Mouse (Mus musculus) limb, embryonic 13.5 days (tissue): ENCODE measurements at regions not wholly inside any gene's neighbourhood (a gene's known extent, or its start where the extent isn't known, plus 50 kb on each side); places are given as distances from the start of the nearest gene placed in this dataset.
A peak's percentile ranks its signal among the peaks of the same experiment; 100 is the strongest.

Experiments
- ATAC-seq: fragments of 200-750 bp; cut with Nextera tagmentation; 2 replicates; pipeline ENCODE4 v1.8.0; 2017; ENCODE audit warnings: low read depth, moderate number of reproducible peaks, moderate TSS enrichment; ENCODE audit not compliant: low FRiP score
- H3K27ac ChIP-seq: fragments of 300-500 bp; sonication (generic); 2 replicates; pipeline ENCODE4 v1.5.1; 2015; ENCODE audit warnings: inconsistent platforms, mild to moderate bottlenecking, moderate library complexity
- H3K27me3 ChIP-seq: fragments of 300-500 bp; sonication (generic); 2 replicates; pipeline ENCODE4 v1.6.1; 2015; ENCODE audit warnings: mild to moderate bottlenecking, inconsistent platforms
- H3K36me3 ChIP-seq: fragments of 300-500 bp; sonication (generic); 2 replicates; pipeline ENCODE4 v1.6.1; 2015; ENCODE audit warnings: inconsistent platforms, mild to moderate bottlenecking, moderate library complexity
- H3K4me1 ChIP-seq: fragments of 300-500 bp; sonication (generic); 2 replicates; pipeline ENCODE4 v1.6.1; 2015; ENCODE audit warnings: inconsistent platforms
- H3K4me2 ChIP-seq: fragments of 300-500 bp; sonication (generic); replicated peaks from 2 replicates; pipeline ENCODE4 v1.6.1; 2015; ENCODE audit warnings: inconsistent platforms, mild to moderate bottlenecking, moderate library complexity
- H3K4me3 ChIP-seq: fragments of 300-500 bp; sonication (generic); 2 replicates; pipeline ENCODE4 v1.5.1; 2015; ENCODE audit warnings: moderate library complexity, mild to moderate bottlenecking, inconsistent platforms
- H3K9ac ChIP-seq: fragments of 300-500 bp; sonication (generic); 2 replicates; pipeline ENCODE4 v1.6.1; 2015; ENCODE audit warnings: mild to moderate bottlenecking, inconsistent platforms
- H3K9me3 ChIP-seq: fragments of 300-500 bp; sonication (generic); 2 replicates; pipeline ENCODE4 v1.6.1; 2016; ENCODE audit warnings: inconsistent platforms
- WGBS: fragments of 180-500 bp; shearing (Covaris S2); methylation state at CpG from one replicate; pipeline ENCODE4 v1.1.7; 2015; 5-methylcytosine and 5-hydroxymethylcytosine counted together

GRCm38 (mm10) chr2:117759491-117760013 is 352.1 kb upstream of the Thbs1 start:
- Histone ChIP-seq H3K27me3 (no peaks in the 10 kb centered on the region), H3K27ac (no peak overlapping the region), H3K4me1 (no peaks in the 10 kb centered on the region), H3K9me3 (no peaks in the 10 kb centered on the region), H3K9ac (no peak overlapping the region), H3K36me3 (no peaks in the 10 kb centered on the region), H3K4me2 (no peak overlapping the region), H3K4me3 (no peak overlapping the region)
- WGBS, result 62% methylated on average over 1 of the region's 1 CpGs
- no peak for ATAC-seq

GRCm38 (mm10) chr2:117763631-117764030 is 348.0 kb upstream of the Thbs1 start:
- H3K4me3 ChIP-seq, result no peak overlapping the region

GRCm38 (mm10) chr2:117765572-117765971 is 346.1 kb upstream of the Thbs1 start:
- no peak overlapping the region for H3K27ac ChIP-seq
- ATAC-seq, result no peak
- no peaks in the 10 kb centered on the region for H3K4me1 ChIP-seq
- no peaks in the 10 kb centered on the region for H3K9me3 ChIP-seq
- no peaks in the 10 kb centered on the region for H3K36me3 ChIP-seq
- 60% methylated on average over 5 of the region's 5 CpGs for WGBS
- no peak overlapping the region for H3K9ac ChIP-seq
- no peak overlapping the region for H3K4me3 ChIP-seq
- H3K4me2 ChIP-seq, result no peak overlapping the region
- no peaks in the 10 kb centered on the region for H3K27me3 ChIP-seq

More at GRCm38 (mm10) chr2:117763631-117764030, 348.0 kb upstream of the Thbs1 start:
- no peaks in the 10 kb centered on the region for H3K27me3 ChIP-seq
- 81% methylated on average over 1 of the region's 1 CpGs for WGBS
- H3K9me3 ChIP-seq, result no peaks in the 10 kb centered on the region
- no peak overlapping the region for H3K9ac ChIP-seq
- H3K4me2 ChIP-seq, result no peak overlapping the region
- ATAC-seq, result no peak
- no peaks in the 10 kb centered on the region for H3K36me3 ChIP-seq
- H3K4me1 ChIP-seq, result no peaks in the 10 kb centered on the region
- no peak overlapping the region for H3K27ac ChIP-seq

GRCm38 (mm10) chr2:117766450-117766849 is 345.2 kb upstream of the Thbs1 start:
- H3K9me3 ChIP-seq, result no peaks in the 10 kb centered on the region
- no peak for ATAC-seq
- whole genome bisulfite sequencing, result 87% methylated on average over 3 of the region's 3 CpGs

GRCm38 (mm10) chr2:117769402-117770114 is 342.1 kb upstream of the Thbs1 start:
- Histone ChIP-seq H3K4me1 (no peaks in the 10 kb centered on the region), H3K4me2 (no peak overlapping the region), H3K9ac (no peak overlapping the region), H3K4me3 (no peak overlapping the region), H3K36me3 (no peaks in the 10 kb centered on the region), H3K27me3 (no peaks in the 10 kb centered on the region), H3K9me3 (no peaks in the 10 kb centered on the region), H3K27ac (no peak overlapping the region)
- 56% methylated on average over 7 of the region's 7 CpGs for WGBS
- ATAC-seq, result no peak

More at GRCm38 (mm10) chr2:117766450-117766849, 345.2 kb upstream of the Thbs1 start:
- H3K36me3 ChIP-seq, result no peaks in the 10 kb centered on the region
- no peak overlapping the region for H3K4me3 ChIP-seq
- no peaks in the 10 kb centered on the region for H3K4me1 ChIP-seq
- no peak overlapping the region for H3K27ac ChIP-seq
- H3K4me2 ChIP-seq, result no peak overlapping the region
- no peak overlapping the region for H3K9ac ChIP-seq
- no peaks in the 10 kb centered on the region for H3K27me3 ChIP-seq

- Histone ChIP-seq H3K9ac (no peak overlapping the region), H3K36me3 (no peaks in the 10 kb centered on the region), H3K4me2 (no peak overlapping the region), H3K27ac (no peak overlapping the region), H3K9me3 (no peaks in the 10 kb centered on the region), H3K27me3 (no peaks in the 10 kb centered on the region), H3K4me1 (no peaks in the 10 kb centered on the region), H3K4me3 (no peak overlapping the region)
- ATAC-seq, result no peak
- 74% methylated on average over 3 of the region's 3 CpGs for WGBS
These were observed 341.6 kb upstream of the Thbs1 start for GRCm38 (mm10) chr2:117770115-117770485.

GRCm38 (mm10) chr2:117780287-117780686 is 331.4 kb upstream of the Thbs1 start:
- Histone ChIP-seq H3K36me3 (no peaks in the 10 kb centered on the region), H3K9ac (no peak overlapping the region), H3K27me3 (no peaks in the 10 kb centered on the region), H3K4me3 (no peak overlapping the region), H3K4me2 (no peak overlapping the region), H3K27ac (no peak overlapping the region), H3K9me3 (no peaks in the 10 kb centered on the region), H3K4me1 (peaks cover 5% of the 10 kb centered on the region; the same call in 1 of the 2 replicates)
- ATAC-seq, result no peak
- 88% methylated on average over 3 of the region's 3 CpGs for WGBS

- Histone ChIP-seq H3K4me3 (no peak overlapping the region), H3K27me3 (no peaks in the 10 kb centered on the region), H3K4me2 (no peak overlapping the region), H3K9ac (no peak overlapping the region), H3K9me3 (no peaks in the 10 kb centered on the region), H3K4me1 (peaks cover 5% of the 10 kb centered on the region; the same call in 1 of the 2 replicates), H3K27ac (no peak overlapping the region), H3K36me3 (no peaks in the 10 kb centered on the region)
- no peak for ATAC-seq
- WGBS, result 66% methylated on average over 7 of the region's 7 CpGs
These were observed 330.9 kb upstream of the Thbs1 start for GRCm38 (mm10) chr2:117780816-117781215.

GRCm38 (mm10) chr2:117787321-117787720 is 324.4 kb upstream of the Thbs1 start:
- no peaks in the 10 kb centered on the region for H3K27me3 ChIP-seq
- H3K4me2 ChIP-seq, result no peak overlapping the region
- no peaks in the 10 kb centered on the region for H3K36me3 ChIP-seq
- no peaks in the 10 kb centered on the region for H3K4me1 ChIP-seq
- no peak for ATAC-seq
- H3K9me3 ChIP-seq, result no peaks in the 10 kb centered on the region
- no peak overlapping the region for H3K27ac ChIP-seq
- H3K9ac ChIP-seq, result no peak overlapping the region
- WGBS, result 67% methylated on average over 1 of the region's 1 CpGs
- H3K4me3 ChIP-seq, result no peak overlapping the region

GRCm38 (mm10) chr2:117794285-117794684 is 317.4 kb upstream of the Thbs1 start:
- no peak overlapping the region for H3K4me2 ChIP-seq
- WGBS, result 29% methylated on average over 1 of the region's 1 CpGs
- H3K36me3 ChIP-seq, result no peaks in the 10 kb centered on the region
- no peak overlapping the region for H3K9ac ChIP-seq
- H3K4me3 ChIP-seq, result no peak overlapping the region
- H3K27ac ChIP-seq, result peak overlapping the region; percentile 67
- H3K9me3 ChIP-seq, result no peaks in the 10 kb centered on the region
- H3K4me1 ChIP-seq, result peaks cover 19% of the 10 kb centered on the region
- H3K27me3 ChIP-seq, result no peaks in the 10 kb centered on the region
- ATAC-seq, result no peak

GRCm38 (mm10) chr2:117801946-117802600 is 309.6 kb upstream of the Thbs1 start:
- H3K9me3 ChIP-seq, result no peaks in the 10 kb centered on the region
- no peak overlapping the region for H3K9ac ChIP-seq
- peaks cover 7% of the 10 kb centered on the region; the same call in 1 of the 2 replicates for H3K4me1 ChIP-seq
- H3K4me2 ChIP-seq, result no peak overlapping the region
- no peak overlapping the region for H3K27ac ChIP-seq
- H3K4me3 ChIP-seq, result no peak overlapping the region
- H3K27me3 ChIP-seq, result no peaks in the 10 kb centered on the region
- H3K36me3 ChIP-seq, result no peaks in the 10 kb centered on the region
- no peak for ATAC-seq

- Histone ChIP-seq H3K27me3 (no peaks in the 10 kb centered on the region), H3K27ac (no peak overlapping the region), H3K4me2 (no peak overlapping the region), H3K4me1 (peaks cover 10% of the 10 kb centered on the region; the same call in 1 of the 2 replicates), H3K4me3 (no peak overlapping the region), H3K9ac (no peak overlapping the region), H3K36me3 (no peaks in the 10 kb centered on the region), H3K9me3 (no peaks in the 10 kb centered on the region)
- WGBS, result 63% methylated on average over 2 of the region's 2 CpGs
- ATAC-seq, result no peak
These were observed 309.0 kb upstream of the Thbs1 start for GRCm38 (mm10) chr2:117802686-117803085.
